Mouse (Mus musculus) CH12.LX (cell line): ENCODE results near the gene Taf1c. TPM values are rescaled to one million over a fixed set of nuclear protein-coding genes. Genes with fewer than 3 reads are reported as not detected.

ENCODE experiments used
- DNase-seq: peaks from one replicate; pipeline ENCODE4 v3.0.0-alpha.2; 2013; ENCODE audit errors: extremely low read depth
- H3K27ac ChIP-seq: 2 replicates; pipeline ENCODE4 v1.5.1; 2012; ENCODE audit warnings: low read depth, mild to moderate bottlenecking, control low read depth, moderate library complexity; ENCODE audit not compliant: insufficient read depth
- H3K27me3 ChIP-seq: replicated peaks from 2 replicates; pipeline ENCODE3; 2012; ENCODE audit warnings: inconsistent platforms
- H3K36me3 ChIP-seq, 2 experiments: replicated peaks in 1 of 2; 2 replicates each; pipeline versions ENCODE3 to v1.6.1; 2012; ENCODE audit warnings: inconsistent platforms in 1 of 2, low read length in 1 of 2, mild to moderate bottlenecking in 1 of 2, mixed read lengths in 1 of 2, moderate library complexity in 1 of 2; ENCODE audit not compliant: control insufficient read depth in 1 of 2, insufficient read depth in 1 of 2
- H3K4me1 ChIP-seq, 2 experiments: 2 replicates each; pipeline ENCODE4 v1.6.1; 2012; ENCODE audit warnings: inconsistent platforms in 1 of 2, moderate library complexity in 1 of 2; ENCODE audit not compliant: insufficient read depth in 2 of 2, control insufficient read depth in 1 of 2
- H3K4me2 ChIP-seq: 2 replicates; pipeline ENCODE4 v1.6.1; 2012; ENCODE audit warnings: low read depth, mild to moderate bottlenecking, control low read depth; ENCODE audit not compliant: poor library complexity, insufficient read depth, severe bottlenecking
- H3K4me3 ChIP-seq, 3 experiments: fragments of 150-350 bp in 1 of 3; sonication (generic) in 1 of 3; replicated peaks in 1 of 3; 2 replicates each; pipeline versions ENCODE3 to v1.5.1; 2011 to 2012; ENCODE audit warnings: low read depth in 2 of 3, low read length in 2 of 3, mild to moderate bottlenecking in 2 of 3, moderate library complexity in 2 of 3, control low read depth in 1 of 3, improper control_type of control experiment in 1 of 3, inconsistent platforms in 1 of 3, mixed read lengths in 1 of 3; ENCODE audit not compliant: poor library complexity in 1 of 3
- H3K79me2 ChIP-seq: replicated peaks from 2 replicates; pipeline ENCODE4 v1.6.1; 2012; ENCODE audit warnings: mild to moderate bottlenecking, moderate library complexity; ENCODE audit not compliant: control insufficient read depth, poor library complexity, insufficient read depth, severe bottlenecking; ENCODE audit errors: extremely low read depth
- H3K9ac ChIP-seq: 2 replicates; pipeline ENCODE4 v1.6.1; 2012; ENCODE audit warnings: low read depth, mild to moderate bottlenecking, control low read depth, moderate library complexity; ENCODE audit not compliant: insufficient read depth
- H3K9me3 ChIP-seq: replicated peaks from 2 replicates; pipeline ENCODE3; 2012; ENCODE audit warnings: low read length, inconsistent platforms, mixed read lengths
- BHLHE40 ChIP-seq: IDR thresholded peaks from 2 replicates; pipeline ENCODE4 v1.6.1; 2011; ENCODE audit warnings: mild to moderate bottlenecking, low read depth, low read length, improper control_type of control experiment
- CHD1 ChIP-seq: IDR thresholded peaks from 2 replicates; pipeline ENCODE4 v1.6.1; 2012; ENCODE audit warnings: low read depth, low read length, improper control_type of control experiment, inconsistent platforms
- CHD2 ChIP-seq: IDR thresholded peaks from 2 replicates; pipeline ENCODE4 v1.6.1; 2011; ENCODE audit warnings: low read length, improper control_type of control experiment
- CTCF ChIP-seq, 2 experiments: IDR thresholded peaks in 1 of 2; conservative IDR thresholded peaks in 1 of 2; 2 replicates each; pipeline ENCODE4 v1.5.1; 2011 to 2012; ENCODE audit warnings: low read depth in 2 of 2, low read length in 2 of 2, improper control_type of control experiment in 1 of 2, inconsistent platforms in 1 of 2, mild to moderate bottlenecking in 1 of 2, moderate library complexity in 1 of 2
- ELF1 ChIP-seq: IDR thresholded peaks from 2 replicates; pipeline ENCODE4 v1.6.1; 2014; ENCODE audit warnings: low read depth, mild to moderate bottlenecking, inconsistent platforms, low read length, improper control_type of control experiment
- EP300 ChIP-seq: IDR thresholded peaks from 2 replicates; pipeline ENCODE4 v1.6.1; 2011; ENCODE audit warnings: low read length, improper control_type of control experiment
- JUND ChIP-seq: conservative IDR thresholded peaks from 2 replicates; pipeline ENCODE4 v1.6.1; 2011; ENCODE audit warnings: low read depth, low read length, improper control_type of control experiment
- MAZ ChIP-seq: IDR thresholded peaks from 2 replicates; pipeline ENCODE4 v1.6.1; 2012; ENCODE audit warnings: low read depth, mild to moderate bottlenecking, inconsistent platforms, low read length, improper control_type of control experiment, moderate library complexity
- MEF2A ChIP-seq: IDR thresholded peaks from 2 replicates; pipeline ENCODE4 v1.6.1; 2014; ENCODE audit warnings: low read depth, mild to moderate bottlenecking, inconsistent platforms, low read length, improper control_type of control experiment, borderline replicate concordance
- MYC ChIP-seq: IDR thresholded peaks from 2 replicates; pipeline ENCODE4 v1.6.1; 2011; ENCODE audit warnings: low read depth, mild to moderate bottlenecking, improper control_type of control experiment, low read length
- NRF1 ChIP-seq: IDR thresholded peaks from 2 replicates; pipeline ENCODE4 v1.6.1; 2014; ENCODE audit warnings: low read depth, mild to moderate bottlenecking, inconsistent platforms, low read length, improper control_type of control experiment, moderate library complexity
- RAD21 ChIP-seq: IDR thresholded peaks from 2 replicates; pipeline ENCODE4 v1.6.1; 2011; ENCODE audit warnings: low read depth, mild to moderate bottlenecking, low read length, improper control_type of control experiment, moderate library complexity
- RCOR1 ChIP-seq: conservative IDR thresholded peaks from 2 replicates; pipeline ENCODE4 v1.6.1; 2012; ENCODE audit warnings: low read depth, mild to moderate bottlenecking, inconsistent platforms, low read length, improper control_type of control experiment
- SIN3A ChIP-seq: IDR thresholded peaks from 2 replicates; pipeline ENCODE4 v1.6.1; 2012; ENCODE audit warnings: low read length, improper control_type of control experiment, inconsistent platforms
- TCF12 ChIP-seq: IDR thresholded peaks from 2 replicates; pipeline ENCODE4 v1.6.1; 2014; ENCODE audit warnings: low read depth, mild to moderate bottlenecking, inconsistent platforms, low read length, improper control_type of control experiment
- USF2 ChIP-seq: conservative IDR thresholded peaks from 2 replicates; pipeline ENCODE4 v1.6.1; 2011; ENCODE audit warnings: low read depth, low read length, improper control_type of control experiment
- ZMIZ1 ChIP-seq: IDR thresholded peaks from 2 replicates; pipeline ENCODE4 v1.6.1; 2012; ENCODE audit warnings: low read depth, mild to moderate bottlenecking, inconsistent platforms, low read length, improper control_type of control experiment
- dilution Hi-C: fragments of 300-500 bp; cut with MboI; formaldehyde crosslinking; loops from 2 replicates; pipeline ENCODE4 v1.14.3; 2020; ENCODE audit warnings: low sequenced_read_pairs; ENCODE audit not compliant: extremely low pct_unique_long_range_greater_than_20kb, extremely low pct_ligation_motif_present
- in situ Hi-C: fragments of 300-500 bp; cut with MboI; formaldehyde crosslinking; loops from 3 replicates; pipeline ENCODE4 v1.14.3; 2019; ENCODE audit warnings: low sequenced_read_pairs, low pct_ligation_motif_present, low pct_unique_long_range_greater_than_20kb, mixed read lengths
- polyA plus RNA-seq: library from polyadenylated mRNA; unstranded; fragments of >175 nt; gene quantifications from 2 replicates; pipeline ENCODE4 v1.2.1, GENCODE M21; 2012; ENCODE audit warnings: low read depth; ENCODE audit not compliant: insufficient read length
- total RNA-seq, 2 experiments: library from RNA; depleted of rRNA; stranded (reverse); fragments of 300-350 nt in 1 of 2; fragments of >200 nt in 1 of 2; gene quantifications; 2 replicates each; pipeline ENCODE4 v1.2.3; 2012 to 2014

Gene Taf1c
- total and polyA plus RNA-seq, 3 experiments: 11.0 to 14.9 (median 12.1) TPM

- H3K4me3 ChIP-seq: no peak overlapping the region
- peaks cover 3 to 20% of the 10 kb centered on the region in 2 experiments; a peak in 3 of 4 replicates for H3K4me1 ChIP-seq
- peaks cover 1% of the 10 kb centered on the region for H3K27me3 ChIP-seq
- dilution Hi-C loops: no loop called here
- no peaks in the 10 kb centered on the region for H3K9me3 ChIP-seq
- TF ChIP-seq ZMIZ1: no peak
- no peak for TF ChIP-seq RAD21
- no peak for TF ChIP-seq SIN3A
- no peak for TF ChIP-seq NRF1
- TF ChIP-seq BHLHE40: no peak
- TF ChIP-seq ELF1: no peak
- TF ChIP-seq MYC: no peak
- no peak for TF ChIP-seq CHD1
- no peak for TF ChIP-seq CTCF (conservative IDR thresholded peaks at IDR 0.05 in 1 of 2, IDR thresholded peaks at IDR 0.05 in 1 of 2; ENCODE audit: low read depth in 2 of 2, low read length in 2 of 2)
- no peak for TF ChIP-seq MEF2A
- no peak for TF ChIP-seq MAZ
- TF ChIP-seq TCF12: no peak
- no peak for TF ChIP-seq EP300
- TF ChIP-seq CHD2: no peak
- TF ChIP-seq JUND: no peak
- TF ChIP-seq, all 38 proteins: peak for 0
- Histone ChIP-seq H3K79me2 (no peaks in the 10 kb centered on the region), H3K4me2 (no peak overlapping the region), H3K27ac (no peak overlapping the region), H3K36me3 (peaks cover 20 to 41% of the 10 kb centered on the region in 2 experiments), H3K9ac (no peak overlapping the region)
- in situ Hi-C loops: no loop called here
- no peak for DNase-seq
Observed at GRCm38 (mm10) chr8:119568251-119568650, 36.8 kb downstream of the Taf1c start.

- peaks cover 27 to 58% of the 10 kb centered on the region in 2 experiments for H3K36me3 ChIP-seq
- H3K27me3 ChIP-seq: no peaks in the 10 kb centered on the region
- no peak overlapping the region for H3K4me2 ChIP-seq
- DNase-seq: no peak
- dilution Hi-C loops (no loop called here), in situ Hi-C loops (no loop called here)
- H3K79me2 ChIP-seq: no peaks in the 10 kb centered on the region
- H3K9me3 ChIP-seq: no peaks in the 10 kb centered on the region
- H3K4me3 ChIP-seq: no peak overlapping the region
- H3K9ac ChIP-seq: no peak overlapping the region
- TF ChIP-seq RAD21 (no peak), RCOR1 (no peak), ELF1 (no peak), MAZ (no peak), USF2 (no peak)
- TF ChIP-seq, all 38 proteins: peak for 0
- Histone ChIP-seq H3K27ac (no peak overlapping the region), H3K4me1 (peaks cover 3 to 20% of the 10 kb centered on the region in 2 experiments; a peak in 3 of 4 replicates)
Observed at GRCm38 (mm10) chr8:119566367-119566766, 38.7 kb downstream of the Taf1c start.
